Mouse (Mus musculus) urinary bladder, adult 2 months (tissue): ENCODE data around the gene Cep295nl. TPM values are rescaled to one million over a fixed set of nuclear protein-coding genes. Genes with fewer than 3 reads are reported as not detected.
"Not testable (repeated sequence)": the region's sequence is repeated elsewhere in the genome, so short reads cannot be mapped to it uniquely, and the experiment has no call there.

ENCODE experiments used
- DNase-seq: peaks from one replicate; pipeline ENCODE4 v3.0.0; 2022; ENCODE audit warnings: low spot score
- polyA plus RNA-seq: library from polyadenylated mRNA; depleted of rRNA; stranded (reverse); fragments of >200 nt; gene quantifications from 2 replicates; pipeline ENCODE4 v1.2.3, GENCODE M21; 2012; rRNA removed

The Cep295nl gene
- 1.3 and 2.3 TPM in 2 replicates for polyA plus RNA-seq

GRCm38 (mm10) chr11:118342400-118342981 is at the start of gene Cep295nl:
Cep295nl (minus strand) TSS chr11:118342500.
- DNase-seq, result no peak

GRCm38 (mm10) chr11:118387816-118388215 is 45.5 kb upstream of the Cep295nl start:
- peak; percentile 16 for DNase-seq

GRCm38 (mm10) chr11:118379251-118380009 is 37.1 kb upstream of the Cep295nl start:
- DNase-seq, result peak; percentile 72

GRCm38 (mm10) chr11:118378656-118379055 is 36.4 kb upstream of the Cep295nl start:
- peak; percentile 14 for DNase-seq

GRCm38 (mm10) chr11:118376323-118376722 is 34.0 kb upstream of the Cep295nl start:
- not testable (repeated sequence) for DNase-seq

- DNase-seq, result peak; percentile 18
Observed at GRCm38 (mm10) chr11:118375881-118376280, 33.6 kb upstream of the Cep295nl start.

- DNase-seq, result no peak
Observed at GRCm38 (mm10) chr11:118375461-118375860, 33.2 kb upstream of the Cep295nl start.

- DNase-seq, result no peak
Observed at GRCm38 (mm10) chr11:118375006-118375405, 32.7 kb upstream of the Cep295nl start.

- DNase-seq, result peak; percentile 9
Observed at GRCm38 (mm10) chr11:118374506-118374905, 32.2 kb upstream of the Cep295nl start.

GRCm38 (mm10) chr11:118372641-118373040 is 30.3 kb upstream of the Cep295nl start:
- DNase-seq, result peak; percentile 4

GRCm38 (mm10) chr11:118371876-118372275 is 29.6 kb upstream of the Cep295nl start:
- DNase-seq, result peak; percentile 16

- peak; percentile 15 for DNase-seq
Observed at GRCm38 (mm10) chr11:118369657-118370056, 27.4 kb upstream of the Cep295nl start.

- DNase-seq, result peak; percentile 11
Observed at GRCm38 (mm10) chr11:118369251-118369650, 27.0 kb upstream of the Cep295nl start.

- DNase-seq, result peak; percentile 12
Observed at GRCm38 (mm10) chr11:118368330-118368729, 26.0 kb upstream of the Cep295nl start.

GRCm38 (mm10) chr11:118366559-118366958 is 24.3 kb upstream of the Cep295nl start:
- DNase-seq, result no peak

- peak; percentile 20 for DNase-seq
Observed at GRCm38 (mm10) chr11:118366108-118366507, 23.8 kb upstream of the Cep295nl start.

- peak; percentile 21 for DNase-seq
Observed at GRCm38 (mm10) chr11:118365171-118365570, 22.9 kb upstream of the Cep295nl start.

GRCm38 (mm10) chr11:118364021-118364420 is 21.7 kb upstream of the Cep295nl start:
- peak; percentile 18 for DNase-seq

GRCm38 (mm10) chr11:118362971-118363518 is 20.7 kb upstream of the Cep295nl start:
- DNase-seq, result no peak

- no peak for DNase-seq
Observed at GRCm38 (mm10) chr11:118362501-118362900, 20.2 kb upstream of the Cep295nl start.

GRCm38 (mm10) chr11:118360907-118361341 is 18.6 kb upstream of the Cep295nl start:
- no peak for DNase-seq

- no peak for DNase-seq
Observed at GRCm38 (mm10) chr11:118360491-118360890, 18.2 kb upstream of the Cep295nl start.

GRCm38 (mm10) chr11:118355640-118356039 is 13.3 kb upstream of the Cep295nl start, which contains the start of gene Timp2:
Timp2 (minus strand) TSS chr11:118355740.
- DNase-seq, result no peak
